Mouse (Mus musculus): ENCODE measurements around the gene Rpe. TPM values are rescaled to one million over a fixed set of nuclear protein-coding genes. Genes with fewer than 3 reads are reported as not detected.

The Rpe gene
- polyA plus RNA-seq, 1 experiment: 8.2 TPM

DNA sequence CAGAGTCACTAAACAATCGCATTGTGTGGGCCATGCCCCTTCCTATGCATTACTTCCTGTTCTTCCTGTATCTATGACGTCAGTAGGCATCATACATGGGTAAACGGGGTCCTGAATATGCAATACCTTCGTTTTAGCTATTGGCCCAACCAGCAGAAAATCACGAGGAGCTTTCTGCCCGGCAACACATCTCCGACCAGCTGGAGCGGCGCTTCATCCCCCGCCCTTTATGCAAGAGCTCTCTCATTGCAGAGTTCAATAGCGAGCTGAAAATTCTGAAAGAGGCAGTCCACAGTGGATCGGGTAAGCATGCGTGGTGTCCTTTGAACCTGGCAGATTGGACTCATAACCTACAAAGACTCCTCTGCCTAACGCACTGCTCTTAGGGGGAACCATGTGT is 22.7 kb upstream of the Rpe start:
- no peaks in the 10 kb centered on the region for H3K79me2 ChIP-seq (ENCODE audit: control insufficient read depth, insufficient read depth)
- H3K27me3 ChIP-seq (ENCODE audit: control insufficient read depth, insufficient read depth, insufficient read length): peaks cover 10% of the 10 kb centered on the region
- H3K4me3 ChIP-seq (ENCODE audit: insufficient read depth, poor library complexity, severe bottlenecking): no peak overlapping the region
- no peak for TF ChIP-seq MAX (IDR thresholded peaks at IDR 0.05)
- no peak for TF ChIP-seq CEBPB (IDR thresholded peaks at IDR 0.05; ENCODE audit: low read depth)
- no peak for TF ChIP-seq MYOD1 (IDR thresholded peaks at IDR 0.05; ENCODE audit: control insufficient read depth, insufficient read length, low read depth)
- TF ChIP-seq USF1 (IDR thresholded peaks at IDR 0.05; ENCODE audit: low read depth): no peak
- TF ChIP-seq FOSL1 (IDR thresholded peaks at IDR 0.05; ENCODE audit: insufficient read depth, low read length, poor library complexity, severe bottlenecking): no peak
- no peak for TF ChIP-seq MYOG (IDR thresholded peaks at IDR 0.05; ENCODE audit: control insufficient read depth, extremely low read depth, insufficient read length)
- no peak for TF ChIP-seq CTCF (IDR thresholded peaks at IDR 0.05; ENCODE audit: control insufficient read depth, insufficient read depth, insufficient read length)
- H3ac ChIP-seq (ENCODE audit: control insufficient read depth, insufficient read length, low read depth): no peak overlapping the region
- H3K79me3 ChIP-seq (ENCODE audit: low read depth): no peaks in the 10 kb centered on the region
- no peaks in the 10 kb centered on the region for H3K36me3 ChIP-seq (ENCODE audit: control insufficient read depth, insufficient read depth)

DNA sequence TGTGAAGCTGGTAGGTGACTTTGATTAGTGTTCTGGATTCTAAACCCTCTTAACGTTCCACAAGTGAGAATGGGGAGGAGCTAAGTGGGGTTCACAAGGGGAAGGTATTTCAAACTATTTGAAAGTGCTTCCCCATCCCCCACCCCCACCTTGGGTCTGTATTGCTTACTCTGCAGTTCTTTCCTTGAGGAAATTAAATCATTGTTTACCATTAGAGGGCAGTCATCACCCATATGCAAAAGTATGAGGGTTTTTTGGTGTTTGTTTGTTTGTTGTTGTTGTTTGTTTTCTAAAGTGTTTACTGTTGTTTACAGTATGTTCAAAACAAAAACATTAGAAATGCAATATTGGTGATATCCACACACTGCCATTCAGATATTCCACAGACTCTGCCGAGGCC is 22.0 kb upstream of the Rpe start:
- no peak for TF ChIP-seq MYOD1 (IDR thresholded peaks at IDR 0.05; ENCODE audit: control insufficient read depth, insufficient read length, low read depth)
- no peak for TF ChIP-seq MYOG (IDR thresholded peaks at IDR 0.05; ENCODE audit: control insufficient read depth, extremely low read depth, insufficient read length)
- no peak for TF ChIP-seq CTCF (IDR thresholded peaks at IDR 0.05; ENCODE audit: control insufficient read depth, insufficient read depth, insufficient read length)
- TF ChIP-seq CEBPB (IDR thresholded peaks at IDR 0.05; ENCODE audit: low read depth): no peak
- no peak for TF ChIP-seq MAX (IDR thresholded peaks at IDR 0.05)
- TF ChIP-seq FOSL1 (IDR thresholded peaks at IDR 0.05; ENCODE audit: insufficient read depth, low read length, poor library complexity, severe bottlenecking): no peak
- no peak for TF ChIP-seq USF1 (IDR thresholded peaks at IDR 0.05; ENCODE audit: low read depth)
- Histone ChIP-seq H3K79me2 (ENCODE audit: control insufficient read depth, insufficient read depth) (no peaks in the 10 kb centered on the region), H3K4me3 (ENCODE audit: insufficient read depth, poor library complexity, severe bottlenecking) (no peak overlapping the region), H3ac (ENCODE audit: control insufficient read depth, insufficient read length, low read depth) (no peak overlapping the region), H3K36me3 (ENCODE audit: control insufficient read depth, insufficient read depth) (no peaks in the 10 kb centered on the region), H3K27me3 (ENCODE audit: control insufficient read depth, insufficient read depth, insufficient read length) (peaks cover 10% of the 10 kb centered on the region), H3K79me3 (ENCODE audit: low read depth) (no peaks in the 10 kb centered on the region)

- H3K27me3 ChIP-seq (ENCODE audit: control insufficient read depth, insufficient read depth, insufficient read length): no peaks in the 10 kb centered on the region
- H3ac ChIP-seq (ENCODE audit: control insufficient read depth, insufficient read length, low read depth): no peak overlapping the region
- TF ChIP-seq MYOD1 (IDR thresholded peaks at IDR 0.05; ENCODE audit: control insufficient read depth, insufficient read length, low read depth): no peak
- TF ChIP-seq MYOG (IDR thresholded peaks at IDR 0.05; ENCODE audit: control insufficient read depth, extremely low read depth, insufficient read length): no peak
- TF ChIP-seq CEBPB (IDR thresholded peaks at IDR 0.05; ENCODE audit: low read depth): no peak
- TF ChIP-seq MAX (IDR thresholded peaks at IDR 0.05): no peak
- TF ChIP-seq FOSL1 (IDR thresholded peaks at IDR 0.05; ENCODE audit: insufficient read depth, low read length, poor library complexity, severe bottlenecking): no peak
- no peak for TF ChIP-seq CTCF (IDR thresholded peaks at IDR 0.05; ENCODE audit: control insufficient read depth, insufficient read depth, insufficient read length)
- TF ChIP-seq USF1 (IDR thresholded peaks at IDR 0.05; ENCODE audit: low read depth): no peak
Observed at GRCm38 (mm10) chr1:66682974-66683373, 17.7 kb upstream of the Rpe start.

DNA sequence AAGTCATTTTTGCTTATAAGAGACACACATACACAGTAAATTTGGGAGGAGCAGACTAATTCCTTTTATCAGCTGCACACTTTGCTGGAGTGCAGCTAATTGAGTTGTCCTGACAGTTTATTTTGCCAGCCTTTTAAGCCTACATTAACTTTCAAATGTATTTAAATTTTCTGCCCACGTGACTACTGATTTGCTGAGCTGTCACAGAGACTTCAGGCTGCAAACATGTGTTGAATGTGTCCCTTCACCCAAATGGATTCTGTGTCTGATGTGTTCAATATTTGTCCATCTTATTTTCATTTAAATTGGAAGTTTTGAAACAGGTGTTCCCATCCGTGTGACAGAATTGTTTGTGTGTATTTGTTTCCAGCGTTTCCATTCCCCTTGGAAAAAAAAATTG is 8.9 kb upstream of the Rpe start:
- no peaks in the 10 kb centered on the region for H3K36me3 ChIP-seq (ENCODE audit: control insufficient read depth, insufficient read depth)
- no peaks in the 10 kb centered on the region for H3K79me2 ChIP-seq (ENCODE audit: control insufficient read depth, insufficient read depth)
- H3K27me3 ChIP-seq (ENCODE audit: control insufficient read depth, insufficient read depth, insufficient read length): no peaks in the 10 kb centered on the region
- H3ac ChIP-seq (ENCODE audit: control insufficient read depth, insufficient read length, low read depth): no peak overlapping the region
- no peaks in the 10 kb centered on the region for H3K79me3 ChIP-seq (ENCODE audit: low read depth)
- no peak for TF ChIP-seq FOSL1 (IDR thresholded peaks at IDR 0.05; ENCODE audit: insufficient read depth, low read length, poor library complexity, severe bottlenecking)
- TF ChIP-seq USF1 (IDR thresholded peaks at IDR 0.05; ENCODE audit: low read depth): peak; percentile 9
- no peak for TF ChIP-seq MYOD1 (IDR thresholded peaks at IDR 0.05; ENCODE audit: control insufficient read depth, insufficient read length, low read depth)
- no peak overlapping the region for H3K4me3 ChIP-seq (ENCODE audit: insufficient read depth, poor library complexity, severe bottlenecking)

More at GRCm38 (mm10) chr1:66682974-66683373, 17.7 kb upstream of the Rpe start:
- Histone ChIP-seq H3K79me2 (ENCODE audit: control insufficient read depth, insufficient read depth) (no peaks in the 10 kb centered on the region), H3K79me3 (ENCODE audit: low read depth) (no peaks in the 10 kb centered on the region), H3K36me3 (ENCODE audit: control insufficient read depth, insufficient read depth) (no peaks in the 10 kb centered on the region), H3K4me3 (ENCODE audit: insufficient read depth, poor library complexity, severe bottlenecking) (no peak overlapping the region)

DNA sequence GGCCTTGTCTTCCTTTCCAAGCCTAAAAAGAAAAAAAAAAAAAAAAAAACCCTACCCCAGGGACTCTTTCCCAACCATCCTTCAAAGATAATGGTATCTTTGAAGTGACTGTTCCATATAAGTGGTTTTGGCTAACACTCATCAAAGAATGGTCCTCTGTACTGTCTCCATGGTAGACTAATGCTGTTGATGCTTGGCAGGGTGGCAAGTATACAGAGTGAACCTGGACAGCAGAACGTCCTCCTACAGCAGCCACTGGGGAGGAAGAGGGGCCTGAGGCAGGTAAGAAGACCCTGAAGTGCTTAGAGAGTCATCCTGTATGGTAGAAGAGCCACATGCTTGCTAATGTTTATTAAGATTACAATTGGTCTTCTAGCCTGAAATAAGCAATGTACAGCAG is 8.3 kb upstream of the Rpe start:
- Histone ChIP-seq H3ac (ENCODE audit: control insufficient read depth, insufficient read length, low read depth) (no peak overlapping the region), H3K79me2 (ENCODE audit: control insufficient read depth, insufficient read depth) (no peaks in the 10 kb centered on the region), H3K36me3 (ENCODE audit: control insufficient read depth, insufficient read depth) (no peaks in the 10 kb centered on the region), H3K27me3 (ENCODE audit: control insufficient read depth, insufficient read depth, insufficient read length) (no peaks in the 10 kb centered on the region), H3K79me3 (ENCODE audit: low read depth) (no peaks in the 10 kb centered on the region), H3K4me3 (ENCODE audit: insufficient read depth, poor library complexity, severe bottlenecking) (no peak overlapping the region)
- TF ChIP-seq FOSL1 (IDR thresholded peaks at IDR 0.05; ENCODE audit: insufficient read depth, low read length, poor library complexity, severe bottlenecking) (no peak), MYOD1 (IDR thresholded peaks at IDR 0.05; ENCODE audit: control insufficient read depth, insufficient read length, low read depth) (no peak), MYOG (IDR thresholded peaks at IDR 0.05; ENCODE audit: control insufficient read depth, extremely low read depth, insufficient read length) (no peak)

DNA sequence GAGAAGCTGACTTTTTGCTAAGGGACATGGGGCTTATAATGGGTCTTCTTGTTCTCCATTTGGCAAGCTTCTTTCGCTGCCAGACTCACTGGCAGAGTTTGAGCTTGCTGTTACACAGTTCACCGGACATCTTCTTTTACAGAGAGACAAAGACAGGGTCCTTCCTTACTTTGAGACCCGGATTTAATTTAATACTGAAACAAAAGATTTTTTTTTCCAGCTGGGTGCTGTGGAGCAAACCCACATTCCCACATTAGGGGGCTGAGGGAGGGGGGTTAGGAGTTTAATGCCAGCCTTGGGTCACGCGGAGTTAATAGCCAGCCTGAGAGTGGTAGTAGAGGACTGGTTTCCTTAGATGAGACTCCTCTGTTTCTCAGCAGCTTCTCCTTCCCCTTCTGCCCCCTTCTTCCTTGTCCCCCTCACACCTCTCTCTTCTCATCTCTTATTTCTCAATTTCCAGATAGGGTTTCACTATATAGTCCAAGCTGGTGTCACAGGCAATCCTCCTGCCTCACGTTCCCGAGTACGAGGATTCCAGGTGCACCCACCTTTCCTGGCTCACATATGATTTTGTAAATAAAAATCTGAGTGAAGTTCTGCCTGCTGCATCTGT is 7.7 kb upstream of the Rpe start:
- Histone ChIP-seq H3K79me2 (ENCODE audit: control insufficient read depth, insufficient read depth) (no peaks in the 10 kb centered on the region), H3K36me3 (ENCODE audit: control insufficient read depth, insufficient read depth) (no peaks in the 10 kb centered on the region), H3K4me3 (ENCODE audit: insufficient read depth, poor library complexity, severe bottlenecking) (no peak overlapping the region), H3K27me3 (ENCODE audit: control insufficient read depth, insufficient read depth, insufficient read length) (no peaks in the 10 kb centered on the region), H3K79me3 (ENCODE audit: low read depth) (no peaks in the 10 kb centered on the region), H3ac (ENCODE audit: control insufficient read depth, insufficient read length, low read depth) (no peak overlapping the region)
- TF ChIP-seq MYOG (IDR thresholded peaks at IDR 0.05; ENCODE audit: control insufficient read depth, extremely low read depth, insufficient read length) (no peak), FOSL1 (IDR thresholded peaks at IDR 0.05; ENCODE audit: insufficient read depth, low read length, poor library complexity, severe bottlenecking) (no peak), USF1 (IDR thresholded peaks at IDR 0.05; ENCODE audit: low read depth) (no peak), MYOD1 (IDR thresholded peaks at IDR 0.05; ENCODE audit: control insufficient read depth, insufficient read length, low read depth) (no peak), MAX (IDR thresholded peaks at IDR 0.05) (no peak), CEBPB (IDR thresholded peaks at IDR 0.05; ENCODE audit: low read depth) (no peak), CTCF (IDR thresholded peaks at IDR 0.05; ENCODE audit: control insufficient read depth, insufficient read depth, insufficient read length) (no peak)
